Mouse (Mus musculus) liver, postnatal 0 days (tissue): ENCODE measurements at regions not wholly inside any gene's neighbourhood (a gene's known extent, or its start where the extent isn't known, plus 50 kb on each side); places are given as distances from the start of the nearest gene placed in this dataset.

Source experiments
- CTCF ChIP-seq: sonication (generic); IDR thresholded peaks from 2 replicates; pipeline ENCODE4 v1.5.1; 2016; ENCODE audit warnings: antibody characterized with exemption, low read depth
- EP300 ChIP-seq: IDR thresholded peaks from 2 replicates; pipeline ENCODE4 v1.6.1; 2016; ENCODE audit warnings: antibody characterized with exemption, low read depth, mild to moderate bottlenecking

- TF ChIP-seq EP300 = no peak
- TF ChIP-seq CTCF = no peak
Measured at GRCm38 (mm10) chr6:66367263-66367662, 167.9 kb upstream of the Mad2l1 start.
